Mouse (Mus musculus): ENCODE results near the gene Sin3b.

DNA sequence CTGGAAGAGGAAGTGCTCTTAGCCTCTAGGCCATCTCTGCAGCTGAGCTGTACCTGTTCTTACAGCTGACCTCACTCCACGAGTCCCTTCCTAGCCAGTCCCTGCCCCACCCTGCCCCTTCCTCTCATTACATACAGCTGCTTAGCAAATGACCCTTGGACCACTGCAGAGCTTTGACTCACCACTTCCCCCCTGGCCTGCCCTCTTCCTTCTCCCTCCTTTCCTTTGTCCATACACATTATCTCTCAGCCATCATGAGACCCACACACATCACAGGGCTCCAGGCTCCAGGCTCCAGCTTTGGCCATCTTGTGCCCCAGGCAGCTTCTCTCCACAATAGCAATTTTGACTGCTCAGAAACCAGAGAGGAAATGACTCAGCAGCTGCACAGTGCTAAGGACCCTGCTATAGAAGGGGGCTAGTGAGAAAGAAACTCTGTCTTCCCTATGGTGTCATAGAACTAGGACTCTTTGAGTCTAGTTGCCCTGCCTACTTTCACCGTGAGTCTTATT is 40.0 kb upstream of the Sin3b start:
- TF ChIP-seq ZC3H11A (IDR thresholded peaks at IDR 0.05; ENCODE audit: borderline replicate concordance, low read depth, low read length) (no peak), ZNF384 (IDR thresholded peaks at IDR 0.05; ENCODE audit: low read depth, low read length) (no peak), MAFK (IDR thresholded peaks at IDR 0.05; ENCODE audit: insufficient read depth, low read depth, low read length) (0 out of 2 replicates have a peak, but pooled peaks have one; percentile 29), CHD2 (IDR thresholded peaks at IDR 0.05; ENCODE audit: low read depth, low read length) (no peak), HCFC1 (IDR thresholded peaks at IDR 0.05; ENCODE audit: borderline replicate concordance, insufficient read depth, low read length) (no peak)

All from ES-E14 (cell line).